Mouse (Mus musculus) embryo, embryonic 9.5 days (tissue): ENCODE results near the gene Camk1d.

Source experiments
- DNase-seq: peaks from one replicate; pipeline ENCODE4 v3.0.0-alpha.2; 2017; ENCODE audit errors: extremely low spot score

The Camk1d gene

GRCm38 (mm10) chr2:5709911-5710310, 4.4 kb downstream of the Camk1d start:
- DNase-seq: no peak

- DNase-seq: no peak
These were observed 6.2 kb downstream of the Camk1d start for GRCm38 (mm10) chr2:5707871-5708733.

- DNase-seq: no peak
These were observed 7.7 kb downstream of the Camk1d start for GRCm38 (mm10) chr2:5706618-5707017.

- no peak for DNase-seq
These were observed 11.9 kb downstream of the Camk1d start for GRCm38 (mm10) chr2:5702370-5702769.

GRCm38 (mm10) chr2:5700931-5701330, 13.4 kb downstream of the Camk1d start:
- DNase-seq: no peak

GRCm38 (mm10) chr2:5698451-5698850, 15.9 kb downstream of the Camk1d start:
- no peak for DNase-seq

- no peak for DNase-seq
These were observed 20.2 kb downstream of the Camk1d start for GRCm38 (mm10) chr2:5694094-5694493.

- DNase-seq: no peak
These were observed 22.6 kb downstream of the Camk1d start for GRCm38 (mm10) chr2:5691729-5692128.

GRCm38 (mm10) chr2:5683366-5683765, 30.9 kb downstream of the Camk1d start:
- DNase-seq: no peak

GRCm38 (mm10) chr2:5681909-5682308, 32.4 kb downstream of the Camk1d start:
- no peak for DNase-seq

GRCm38 (mm10) chr2:5681302-5681701, 33.0 kb downstream of the Camk1d start:
- no peak for DNase-seq

- no peak for DNase-seq
These were observed 35.3 kb downstream of the Camk1d start for GRCm38 (mm10) chr2:5679055-5679454.

GRCm38 (mm10) chr2:5677472-5677871, 36.8 kb downstream of the Camk1d start:
- DNase-seq: no peak

GRCm38 (mm10) chr2:5676786-5677185, 37.5 kb downstream of the Camk1d start:
- DNase-seq: no peak

- DNase-seq: no peak
These were observed 38.2 kb downstream of the Camk1d start for GRCm38 (mm10) chr2:5676143-5676483.

- no peak for DNase-seq
These were observed 38.7 kb downstream of the Camk1d start for GRCm38 (mm10) chr2:5675431-5676142.

- no peak for DNase-seq
These were observed 39.8 kb downstream of the Camk1d start for GRCm38 (mm10) chr2:5674512-5674911.

- no peak for DNase-seq
These were observed 40.5 kb downstream of the Camk1d start for GRCm38 (mm10) chr2:5673816-5674215.

GRCm38 (mm10) chr2:5672906-5673589, 41.3 kb downstream of the Camk1d start:
- no peak for DNase-seq

GRCm38 (mm10) chr2:5670146-5670545, 44.2 kb downstream of the Camk1d start:
- no peak for DNase-seq

GRCm38 (mm10) chr2:5669498-5670040, 44.7 kb downstream of the Camk1d start:
- no peak for DNase-seq

- no peak for DNase-seq
These were observed 45.4 kb downstream of the Camk1d start for GRCm38 (mm10) chr2:5668940-5669339.
